Mouse (Mus musculus) E14TG2a.4 (cell line): ENCODE data around the gene Slc7a11.

Experiments used
- H3K27me3 ChIP-seq: 2 replicates; pipeline ENCODE4 v1.6.1; 2014; ENCODE audit warnings: low read length, control low read depth; ENCODE audit not compliant: insufficient read depth
- H3K36me3 ChIP-seq: 2 replicates; pipeline ENCODE4 v1.6.1; 2014; ENCODE audit warnings: low read length, control low read depth; ENCODE audit not compliant: insufficient read depth
- H3K4me1 ChIP-seq: replicated peaks from 2 replicates; pipeline ENCODE4 v1.6.1; 2014; ENCODE audit warnings: low read depth, low read length, control low read depth
- H3K4me3 ChIP-seq: replicated peaks from 2 replicates; pipeline ENCODE4 v1.5.1; 2014; ENCODE audit warnings: mild to moderate bottlenecking, low read length
- H3K9me3 ChIP-seq: 2 replicates; pipeline ENCODE4 v1.6.1; 2014; ENCODE audit warnings: low read length, control low read depth
- CTCF ChIP-seq: conservative IDR thresholded peaks from 2 replicates; pipeline ENCODE4 v1.5.1; 2014; ENCODE audit warnings: low read length
- NANOG ChIP-seq: IDR thresholded peaks from 2 replicates; pipeline ENCODE4 v1.6.1; 2014; ENCODE audit warnings: borderline replicate concordance, low read length, mixed read lengths
- POU5F1 ChIP-seq: IDR thresholded peaks from 2 replicates; pipeline ENCODE4 v1.6.1; 2014; ENCODE audit warnings: low read length, borderline replicate concordance

Slc7a11 gene

DNA sequence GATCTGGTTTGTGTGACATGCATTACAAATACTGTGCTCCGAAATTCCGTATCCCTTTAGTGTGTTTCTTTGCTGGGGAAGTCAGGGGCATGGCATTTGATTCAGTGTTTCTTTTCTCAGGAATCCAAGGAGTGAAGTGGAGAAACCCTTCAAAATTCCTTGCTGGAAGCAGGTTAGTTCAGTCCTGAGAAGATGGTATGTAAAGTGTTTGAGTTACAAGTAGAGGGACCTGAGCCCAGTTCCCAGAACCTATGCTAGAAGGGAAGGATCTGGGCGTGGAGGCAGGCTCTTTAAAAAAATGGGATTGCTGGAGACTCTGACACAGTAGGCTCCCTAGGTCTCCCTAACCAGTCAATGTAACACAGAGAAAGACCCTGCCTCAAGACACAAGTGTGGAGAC, 572.6 kb downstream of the Slc7a11 start:
- Histone ChIP-seq H3K4me1 (no peaks in the 10 kb centered on the region; the same call in 1 of the 2 replicates), H3K9me3 (no peaks in the 10 kb centered on the region), H3K4me3 (no peak overlapping the region), H3K36me3 (no peaks in the 10 kb centered on the region), H3K27me3 (no peaks in the 10 kb centered on the region)
- TF ChIP-seq POU5F1 (no peak), NANOG (no peak), CTCF (no peak)

- no peaks in the 10 kb centered on the region for H3K27me3 ChIP-seq
- no peaks in the 10 kb centered on the region for H3K36me3 ChIP-seq
- TF ChIP-seq NANOG (no peak), POU5F1 (no peak), CTCF (no peak)
- H3K4me3 ChIP-seq = no peak overlapping the region
- no peaks in the 10 kb centered on the region for H3K9me3 ChIP-seq
- no peaks in the 10 kb centered on the region; the same call in 1 of the 2 replicates for H3K4me1 ChIP-seq
These were observed 575.3 kb downstream of the Slc7a11 start for GRCm38 (mm10) chr3:49867951-49868584.

GRCm38 (mm10) chr3:49867147-49867950, 576.1 kb downstream of the Slc7a11 start:
- no peaks in the 10 kb centered on the region for H3K36me3 ChIP-seq
- no peaks in the 10 kb centered on the region for H3K9me3 ChIP-seq
- no peaks in the 10 kb centered on the region; the same call in 1 of the 2 replicates for H3K4me1 ChIP-seq
- no peaks in the 10 kb centered on the region for H3K27me3 ChIP-seq
- TF ChIP-seq CTCF (no peak), NANOG (no peak), POU5F1 (no peak)
- H3K4me3 ChIP-seq = no peak overlapping the region

- TF ChIP-seq NANOG (no peak), POU5F1 (no peak), CTCF (no peak)
These were observed 577.3 kb downstream of the Slc7a11 start for GRCm38 (mm10) chr3:49866061-49866515.

GRCm38 (mm10) chr3:49856797-49857196, 586.6 kb downstream of the Slc7a11 start:
- no peaks in the 10 kb centered on the region for H3K36me3 ChIP-seq
- TF ChIP-seq CTCF = no peak
- TF ChIP-seq NANOG = no peak
- no peak for TF ChIP-seq POU5F1

More at GRCm38 (mm10) chr3:49866061-49866515, 577.3 kb downstream of the Slc7a11 start:
- H3K9me3 ChIP-seq = no peaks in the 10 kb centered on the region
- no peak overlapping the region for H3K4me3 ChIP-seq
- H3K27me3 ChIP-seq = no peaks in the 10 kb centered on the region
- no peaks in the 10 kb centered on the region; the same call in 1 of the 2 replicates for H3K4me1 ChIP-seq
- H3K36me3 ChIP-seq = no peaks in the 10 kb centered on the region

GRCm38 (mm10) chr3:49854277-49854676, 589.1 kb downstream of the Slc7a11 start:
- no peak for TF ChIP-seq NANOG
- TF ChIP-seq POU5F1 = no peak
- TF ChIP-seq CTCF = no peak
- no peaks in the 10 kb centered on the region for H3K9me3 ChIP-seq
- H3K27me3 ChIP-seq = no peaks in the 10 kb centered on the region
- H3K36me3 ChIP-seq = no peaks in the 10 kb centered on the region
- H3K4me3 ChIP-seq = no peak overlapping the region
- H3K4me1 ChIP-seq = no peaks in the 10 kb centered on the region

More at GRCm38 (mm10) chr3:49856797-49857196, 586.6 kb downstream of the Slc7a11 start:
- Histone ChIP-seq H3K9me3 (no peaks in the 10 kb centered on the region), H3K27me3 (no peaks in the 10 kb centered on the region), H3K4me1 (no peaks in the 10 kb centered on the region), H3K4me3 (no peak overlapping the region)

- Histone ChIP-seq H3K4me1 (no peaks in the 10 kb centered on the region), H3K9me3 (no peaks in the 10 kb centered on the region), H3K27me3 (no peaks in the 10 kb centered on the region), H3K36me3 (no peaks in the 10 kb centered on the region), H3K4me3 (no peak overlapping the region)
- TF ChIP-seq POU5F1 (no peak), CTCF (no peak), NANOG (no peak)
These were observed 600.4 kb downstream of the Slc7a11 start for GRCm38 (mm10) chr3:49842971-49843370.
